In the genomic region with DNA sequence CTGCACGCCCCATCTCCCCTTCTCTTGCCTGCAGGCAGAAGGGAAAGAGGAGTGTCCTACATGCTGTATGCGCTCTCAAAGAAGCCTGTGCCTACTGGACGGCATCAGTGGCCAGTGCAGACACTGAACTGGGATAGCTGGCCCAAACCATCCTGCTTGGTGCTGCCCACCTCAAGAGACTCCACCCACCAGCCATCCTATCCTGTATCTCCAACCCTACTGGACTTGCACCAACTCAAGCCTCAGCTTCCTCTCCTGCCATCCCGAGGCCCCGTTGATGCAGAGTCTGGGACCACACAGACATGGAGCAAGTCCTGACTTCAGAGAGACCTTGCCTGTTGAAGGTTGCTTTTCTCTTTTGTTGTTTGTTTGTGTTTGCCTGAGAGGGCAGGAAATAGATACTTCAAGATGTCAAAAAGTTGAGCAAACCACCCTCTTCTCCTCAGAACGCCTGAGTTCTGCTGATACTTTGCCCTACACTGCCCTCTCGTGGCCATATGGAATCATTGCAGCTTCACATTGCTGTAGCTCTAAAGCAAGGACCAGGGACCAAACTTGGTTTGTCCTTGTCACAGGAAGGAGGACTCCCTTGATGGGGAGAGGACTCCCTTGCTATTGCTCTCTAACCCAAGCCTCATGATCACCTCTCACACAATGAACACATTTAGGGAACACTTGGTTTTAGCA, we compare ENCODE assay signal across 8 mouse cellular contexts. TPM values are rescaled to one million over a fixed set of nuclear protein-coding genes. Genes with fewer than 3 reads are reported as not detected.
DNase-seq lines count a peak whose midpoint lies in the region; ATAC-seq and TF ChIP-seq lines count a peak whose summit lies in the region.

No protein-coding gene starts in this region.

- no peaks in the 10 kb centered on the region for H3K9me3 ChIP-seq in embryonic facial prominence, embryonic 11.5 days (replicated peaks; ENCODE audit: control insufficient read depth, low read length)
- H3K9me3 ChIP-seq in heart, embryonic 16.5 days (replicated peaks; ENCODE audit: control insufficient read depth, low read length), result no peaks in the 10 kb centered on the region
- H3K9me3 ChIP-seq in liver, embryonic 14.5 days (ENCODE audit: control insufficient read depth, low read length), result no peaks in the 10 kb centered on the region
- no peaks in the 10 kb centered on the region for H3K9me3 ChIP-seq in neural tube, embryonic 13.5 days

- no peak overlapping the region for H3K4me2 ChIP-seq in embryonic facial prominence, embryonic 11.5 days (ENCODE audit: low read depth, low read length)
- no peak overlapping the region for H3K4me2 ChIP-seq in heart, embryonic 16.5 days (ENCODE audit: low read depth, low read length)
- H3K4me2 ChIP-seq in liver, embryonic 14.5 days (ENCODE audit: low read depth), result no peak overlapping the region
- H3K4me2 ChIP-seq in neural tube, embryonic 13.5 days, result no peak overlapping the region

- no peaks in the 10 kb centered on the region for H3K27me3 ChIP-seq in embryonic facial prominence, embryonic 11.5 days (ENCODE audit: control insufficient read depth, insufficient read depth, low read length)
- 0 out of 2 replicates have a peak, but pooled peaks cover 3% of the 10 kb centered on the region for H3K27me3 ChIP-seq in heart, embryonic 16.5 days (ENCODE audit: control insufficient read depth, insufficient read depth, low read length)
- no peaks in the 10 kb centered on the region for H3K27me3 ChIP-seq in liver, embryonic 14.5 days (ENCODE audit: control insufficient read depth, insufficient read depth, low read length)
- H3K27me3 ChIP-seq in neural tube, embryonic 13.5 days, result peaks cover 96% of the 10 kb centered on the region

- H3K4me3 ChIP-seq in embryonic facial prominence, embryonic 11.5 days (ENCODE audit: low read depth, low read length), result no peak overlapping the region
- no peak overlapping the region for H3K4me3 ChIP-seq in heart, embryonic 16.5 days (ENCODE audit: low read length)
- H3K4me3 ChIP-seq in liver, embryonic 14.5 days (ENCODE audit: insufficient read depth in 1 of 2, low read depth in 2 of 2, low read length in 2 of 2), result no peak overlapping the region
- no peak overlapping the region for H3K4me3 ChIP-seq in neural tube, embryonic 13.5 days

- TF ChIP-seq EP300 in liver, embryonic 14.5 days (IDR thresholded peaks at IDR 0.05; ENCODE audit: low read depth), result no peak

- DNase-seq in CD4-positive, CD25-positive, alpha-beta regulatory T cell, adult 2 months (ENCODE audit: low read depth, low spot score), result peak; percentile 85
- peak; percentile 62 for DNase-seq in adrenal gland, postnatal 25 days
- DNase-seq in embryonic facial prominence, embryonic 11.5 days (ENCODE audit: low spot score), result peak; percentile 83
- DNase-seq in kidney, postnatal 25 days, result peak; percentile 70 to 79
- DNase-seq in liver, embryonic 14.5 days (ENCODE audit: low read depth in 3 of 3, low spot score in 3 of 3), result peak; percentile 24 to 45 (median 24)
- peak; percentile 81 for DNase-seq in testis, postnatal 10 days (ENCODE audit: low spot score)

- H3K4me1 ChIP-seq in embryonic facial prominence, embryonic 11.5 days (ENCODE audit: control insufficient read depth, insufficient read depth, low read length), result no peaks in the 10 kb centered on the region
- H3K4me1 ChIP-seq in heart, embryonic 16.5 days (ENCODE audit: control insufficient read depth, insufficient read depth, low read length), result no peaks in the 10 kb centered on the region
- H3K4me1 ChIP-seq in liver, embryonic 14.5 days (replicated peaks; ENCODE audit: control insufficient read depth in 2 of 2, insufficient read depth in 2 of 2, low read length in 1 of 2), result no peaks in the 10 kb centered on the region
- H3K4me1 ChIP-seq in neural tube, embryonic 13.5 days (replicated peaks), result no peaks in the 10 kb centered on the region

- no peaks in the 10 kb centered on the region for H3K36me3 ChIP-seq in embryonic facial prominence, embryonic 11.5 days (replicated peaks; ENCODE audit: control insufficient read depth, insufficient read depth, low read depth, low read length)
- H3K36me3 ChIP-seq in heart, embryonic 16.5 days (ENCODE audit: control insufficient read depth, insufficient read depth), result no peaks in the 10 kb centered on the region
- H3K36me3 ChIP-seq in liver, embryonic 14.5 days (replicated peaks; ENCODE audit: control insufficient read depth, insufficient read depth, low read depth), result no peaks in the 10 kb centered on the region
- no peaks in the 10 kb centered on the region for H3K36me3 ChIP-seq in neural tube, embryonic 13.5 days

- WGBS in embryonic facial prominence, embryonic 11.5 days, result 42% methylated on average over 7 of the region's 7 CpGs
- WGBS in heart, embryonic 16.5 days, result 46% methylated on average over 7 of the region's 7 CpGs
- 41% methylated on average over 7 of the region's 7 CpGs for WGBS in liver, embryonic 14.5 days (ENCODE audit: insufficient replicate concordance)
- WGBS in neural tube, embryonic 13.5 days, result 57% methylated on average over 7 of the region's 7 CpGs

- H3K27ac ChIP-seq in embryonic facial prominence, embryonic 11.5 days (replicated peaks; ENCODE audit: low read depth, low read length), result no peak overlapping the region
- H3K27ac ChIP-seq in heart, embryonic 16.5 days (ENCODE audit: low read length), result no peak overlapping the region
- H3K27ac ChIP-seq in liver, embryonic 14.5 days, result no peak overlapping the region
- H3K27ac ChIP-seq in neural tube, embryonic 13.5 days (replicated peaks), result no peak overlapping the region

- peak; percentile 94 for TF ChIP-seq CTCF in liver, embryonic 14.5 days (IDR thresholded peaks at IDR 0.05; ENCODE audit: low read depth)

- ATAC-seq in embryonic facial prominence, embryonic 11.5 days (replicated peaks; ENCODE audit: insufficient number of reproducible peaks, low FRiP score, low TSS enrichment, low read depth), result no peak; the same call in 1 of the 2 replicates
- ATAC-seq in heart, embryonic 16.5 days (replicated peaks; ENCODE audit: extremely low read depth, insufficient read depth, low FRiP score), result peak; percentile 53; the same call in 1 of the 2 replicates
- no peak for ATAC-seq in liver, embryonic 14.5 days (ENCODE audit: insufficient read depth)
- ATAC-seq in neural tube, embryonic 13.5 days (ENCODE audit: low read depth), result 0 out of 2 replicates have a peak, but pooled peaks have one; percentile 36

- H3K9ac ChIP-seq in embryonic facial prominence, embryonic 11.5 days (replicated peaks; ENCODE audit: low read length), result no peak overlapping the region
- H3K9ac ChIP-seq in heart, embryonic 16.5 days (ENCODE audit: low read length), result no peak overlapping the region
- no peak overlapping the region for H3K9ac ChIP-seq in liver, embryonic 14.5 days (replicated peaks)
- no peak overlapping the region for H3K9ac ChIP-seq in neural tube, embryonic 13.5 days

RNA-seq across cellular contexts. Expression of a gene that starts 7.9 kb away (rescaled TPM):
- 4.6 and 10.4 TPM in 2 replicates for total RNA-seq in adrenal gland, postnatal 25 days (2021)
- polyA plus RNA-seq in embryonic facial prominence, embryonic 11.5 days (2014; fragmentation: Nextera tagmentation; extraction: Ambion mirVana), result 3.1 and 5.3 TPM in 2 replicates
- not detected in 2 replicates for polyA plus RNA-seq in heart, embryonic 16.5 days (2015; fragmentation: Nextera tagmentation; extraction: Ambion mirVana)
- polyA plus RNA-seq in liver, embryonic 14.5 days (2012; rRNA removed), result 0.04 and 0.13 TPM in 2 replicates
- polyA plus RNA-seq in liver, embryonic 14.5 days (2014; fragmentation: Nextera tagmentation; extraction: Ambion mirVana), result 0.09 and 0.18 TPM in 2 replicates
- not detected in 2 replicates for polyA plus RNA-seq in neural tube, embryonic 13.5 days (2015; fragmentation: Nextera tagmentation; extraction: Ambion mirVana)

RNA-seq across cellular contexts. Expression of a gene that starts 34.1 kb away (rescaled TPM):
- not detected in 2 replicates for total RNA-seq in adrenal gland, postnatal 25 days (2021)
- 0.18 TPM in 1 of 2 replicates, not detected in the other for polyA plus RNA-seq in embryonic facial prominence, embryonic 11.5 days (2014; fragmentation: Nextera tagmentation; extraction: Ambion mirVana)
- 12.2 and 12.9 TPM in 2 replicates for polyA plus RNA-seq in heart, embryonic 16.5 days (2015; fragmentation: Nextera tagmentation; extraction: Ambion mirVana)
- 0.73 and 0.80 TPM in 2 replicates for polyA plus RNA-seq in liver, embryonic 14.5 days (2012; rRNA removed)
- 0.30 and 0.57 TPM in 2 replicates for polyA plus RNA-seq in liver, embryonic 14.5 days (2014; fragmentation: Nextera tagmentation; extraction: Ambion mirVana)
- polyA plus RNA-seq in neural tube, embryonic 13.5 days (2015; fragmentation: Nextera tagmentation; extraction: Ambion mirVana), result 0.93 and 0.95 TPM in 2 replicates

RNA-seq across cellular contexts. Expression of a gene that starts 36.3 kb away (rescaled TPM):
- total RNA-seq in adrenal gland, postnatal 25 days (2021), result 6.0 and 6.2 TPM in 2 replicates
- 23.9 and 26.0 TPM in 2 replicates for polyA plus RNA-seq in embryonic facial prominence, embryonic 11.5 days (2014; fragmentation: Nextera tagmentation; extraction: Ambion mirVana)
- 7.0 and 9.1 TPM in 2 replicates for polyA plus RNA-seq in heart, embryonic 16.5 days (2015; fragmentation: Nextera tagmentation; extraction: Ambion mirVana)
- 0.58 and 1.2 TPM in 2 replicates for polyA plus RNA-seq in liver, embryonic 14.5 days (2012; rRNA removed)
- polyA plus RNA-seq in liver, embryonic 14.5 days (2014; fragmentation: Nextera tagmentation; extraction: Ambion mirVana), result 0.59 and 0.99 TPM in 2 replicates
- polyA plus RNA-seq in neural tube, embryonic 13.5 days (2015; fragmentation: Nextera tagmentation; extraction: Ambion mirVana), result 9.9 and 10.8 TPM in 2 replicates

Comparison
In these comparisons a context has a peak if more than half of its experiments do, and no peak if none do; other contexts are left out.
1. DNase-seq: peak in every context shown above with its lines; median percentile 85 in CD4-positive, CD25-positive, alpha-beta regulatory T cell, adult 2 months; 83 in embryonic facial prominence, embryonic 11.5 days; 81 in testis, postnatal 10 days; 74 in kidney, postnatal 25 days; 62 in adrenal gland, postnatal 25 days; 24 in liver, embryonic 14.5 days.
2. ATAC-seq: peak in heart, embryonic 16.5 days (single experiment) and neural tube, embryonic 13.5 days (single experiment); none in embryonic facial prominence, embryonic 11.5 days (single experiment) and liver, embryonic 14.5 days (single experiment).